Mouse (Mus musculus): ENCODE measurements around the gene Ptn.

Gene Ptn

GRCm38 (mm10) chr6:36809747-36810285 lies at the start of gene Ptn:
Gene Ptn (minus strand): TSS chr6:36810220.
- DNase-seq, result no peak

- DNase-seq, result no peak
Measured at GRCm38 (mm10) chr6:36858258-36859041, 48.4 kb upstream of the Ptn start.

- DNase-seq, result no peak
Measured at GRCm38 (mm10) chr6:36857627-36858257, 47.7 kb upstream of the Ptn start.

GRCm38 (mm10) chr6:36850422-36851129 lies 40.6 kb upstream of the Ptn start:
- no peak for DNase-seq

GRCm38 (mm10) chr6:36845288-36845687 lies 35.3 kb upstream of the Ptn start:
- DNase-seq, result no peak

- no peak for DNase-seq
Measured at GRCm38 (mm10) chr6:36844258-36844657, 34.2 kb upstream of the Ptn start.

GRCm38 (mm10) chr6:36843031-36843488 lies 33.0 kb upstream of the Ptn start:
- no peak for DNase-seq

- no peak for DNase-seq
Measured at GRCm38 (mm10) chr6:36842101-36842922, 32.3 kb upstream of the Ptn start.

GRCm38 (mm10) chr6:36841701-36842100 lies 31.7 kb upstream of the Ptn start:
- no peak for DNase-seq

GRCm38 (mm10) chr6:36841174-36841573 lies 31.2 kb upstream of the Ptn start:
- DNase-seq, result no peak

GRCm38 (mm10) chr6:36838747-36839146 lies 28.7 kb upstream of the Ptn start:
- no peak for DNase-seq

- DNase-seq, result no peak
Measured at GRCm38 (mm10) chr6:36835351-36835750, 25.3 kb upstream of the Ptn start.

- DNase-seq, result no peak
Measured at GRCm38 (mm10) chr6:36834695-36835265, 24.8 kb upstream of the Ptn start.

- DNase-seq, result no peak
Measured at GRCm38 (mm10) chr6:36832681-36833080, 22.7 kb upstream of the Ptn start.

GRCm38 (mm10) chr6:36832207-36832606 lies 22.2 kb upstream of the Ptn start:
- no peak for DNase-seq

GRCm38 (mm10) chr6:36830371-36830925 lies 20.4 kb upstream of the Ptn start:
- DNase-seq, result no peak

GRCm38 (mm10) chr6:36819784-36820050 lies 9.7 kb upstream of the Ptn start:
- no peak for DNase-seq

- no peak for DNase-seq
Measured at GRCm38 (mm10) chr6:36819019-36819783, 9.2 kb upstream of the Ptn start.

GRCm38 (mm10) chr6:36818281-36819018 lies 8.4 kb upstream of the Ptn start:
- DNase-seq, result no peak

GRCm38 (mm10) chr6:36816666-36817065 lies 6.6 kb upstream of the Ptn start:
- no peak for DNase-seq

- no peak for DNase-seq
Measured at GRCm38 (mm10) chr6:36815992-36816391, 6.0 kb upstream of the Ptn start.
